Mouse (Mus musculus) embryonic facial prominence, embryonic 13.5 days (tissue): Measurements from ENCODE around the gene Ppm1m. TPM values are rescaled to one million over a fixed set of nuclear protein-coding genes. Genes with fewer than 3 reads are reported as not detected.
A peak's percentile ranks its signal among the peaks of the same experiment; 100 is the strongest.

Experiments
- ATAC-seq: fragments of 200-750 bp; cut with Nextera tagmentation; 2 replicates; pipeline ENCODE4 v1.8.0; 2017; ENCODE audit warnings: low read depth; ENCODE audit not compliant: insufficient number of reproducible peaks, insufficient read depth, low FRiP score, low TSS enrichment
- H3K27ac ChIP-seq: fragments of 300-500 bp; sonication (generic); 2 replicates; pipeline ENCODE4 v1.5.1; 2015; ENCODE audit warnings: moderate library complexity, mild to moderate bottlenecking, inconsistent platforms
- H3K27me3 ChIP-seq: fragments of 300-500 bp; sonication (generic); 2 replicates; pipeline ENCODE4 v1.6.1; 2015; ENCODE audit warnings: mild to moderate bottlenecking, inconsistent platforms
- H3K36me3 ChIP-seq: fragments of 300-500 bp; sonication (generic); 2 replicates; pipeline ENCODE4 v1.6.1; 2015; ENCODE audit warnings: mild to moderate bottlenecking, inconsistent platforms
- H3K4me1 ChIP-seq: fragments of 300-500 bp; sonication (generic); 2 replicates; pipeline ENCODE4 v1.6.1; 2015; ENCODE audit warnings: inconsistent platforms
- H3K4me2 ChIP-seq: fragments of 300-500 bp; sonication (generic); 2 replicates; pipeline ENCODE4 v1.6.1; 2015; ENCODE audit warnings: moderate library complexity, mild to moderate bottlenecking, inconsistent platforms
- H3K4me3 ChIP-seq: fragments of 300-500 bp; sonication (generic); 2 replicates; pipeline ENCODE4 v1.5.1; 2015; ENCODE audit warnings: mild to moderate bottlenecking, inconsistent platforms
- H3K9ac ChIP-seq: fragments of 300-500 bp; sonication (generic); 2 replicates; pipeline ENCODE4 v1.6.1; 2015; ENCODE audit warnings: mild to moderate bottlenecking, inconsistent platforms
- H3K9me3 ChIP-seq: fragments of 300-500 bp; sonication (generic); 2 replicates; pipeline ENCODE4 v1.6.1; 2016; ENCODE audit warnings: inconsistent platforms
- WGBS: fragments of 180-500 bp; shearing (Covaris S2); methylation state at CpG from one replicate; pipeline ENCODE4 v1.1.7; 2015; ENCODE audit warnings: mixed read lengths; 5-methylcytosine and 5-hydroxymethylcytosine counted together
- polyA plus RNA-seq: library from polyadenylated mRNA; unstranded; fragments of >200 nt; fragmentation: Nextera tagmentation; extraction: Ambion mirVana; gene quantifications from 2 replicates; pipeline ENCODE4 v1.2.1, GENCODE M21; 2015

The Ppm1m gene
- polyA plus RNA-seq, 1 experiment from 2014 or later, result 49.5 TPM

GRCm38 (mm10) chr9:106231220-106231619 is 31.7 kb upstream of the Ppm1m start:
- Histone ChIP-seq H3K27me3 (peaks cover 4% of the 10 kb centered on the region), H3K9ac (no peak overlapping the region), H3K4me3 (no peak overlapping the region), H3K9me3 (no peaks in the 10 kb centered on the region), H3K4me2 (no peak overlapping the region), H3K27ac (no peak overlapping the region), H3K4me1 (peaks cover 4% of the 10 kb centered on the region), H3K36me3 (peaks cover 46% of the 10 kb centered on the region)
- 84% methylated on average over 7 of the region's 7 CpGs for WGBS
- no peak for ATAC-seq

GRCm38 (mm10) chr9:106230734-106231106 is 31.2 kb upstream of the Ppm1m start:
- no peak overlapping the region for H3K9ac ChIP-seq
- H3K4me2 ChIP-seq, result no peak overlapping the region
- H3K4me1 ChIP-seq, result peaks cover 9% of the 10 kb centered on the region
- H3K4me3 ChIP-seq, result no peak overlapping the region
- H3K27ac ChIP-seq, result no peak overlapping the region
- 40% methylated on average over 3 of the region's 3 CpGs for WGBS
- ATAC-seq, result no peak
- H3K9me3 ChIP-seq, result no peaks in the 10 kb centered on the region
- H3K36me3 ChIP-seq, result peaks cover 41% of the 10 kb centered on the region
- H3K27me3 ChIP-seq, result peaks cover 9% of the 10 kb centered on the region

- no peak overlapping the region for H3K27ac ChIP-seq
- 61% methylated on average over 9 of the region's 9 CpGs for whole genome bisulfite sequencing
- H3K9ac ChIP-seq, result no peak overlapping the region
- peaks cover 15% of the 10 kb centered on the region for H3K27me3 ChIP-seq
- no peak for ATAC-seq
- no peak overlapping the region for H3K4me2 ChIP-seq
- no peak overlapping the region for H3K4me3 ChIP-seq
- peaks cover 10% of the 10 kb centered on the region for H3K4me1 ChIP-seq
- peaks cover 35% of the 10 kb centered on the region for H3K36me3 ChIP-seq
- no peaks in the 10 kb centered on the region for H3K9me3 ChIP-seq
These were observed 30.6 kb upstream of the Ppm1m start for GRCm38 (mm10) chr9:106230051-106230733.

- H3K4me3 ChIP-seq, result no peak overlapping the region
- no peak for ATAC-seq
- no peak overlapping the region for H3K9ac ChIP-seq
- WGBS, result 66% methylated on average over 8 of the region's 8 CpGs
- peaks cover 10% of the 10 kb centered on the region for H3K4me1 ChIP-seq
- H3K9me3 ChIP-seq, result no peaks in the 10 kb centered on the region
- H3K36me3 ChIP-seq, result peaks cover 13% of the 10 kb centered on the region
- no peak overlapping the region for H3K27ac ChIP-seq
- H3K27me3 ChIP-seq, result peaks cover 22% of the 10 kb centered on the region
- no peak overlapping the region for H3K4me2 ChIP-seq
These were observed 28.4 kb upstream of the Ppm1m start for GRCm38 (mm10) chr9:106227790-106228429.

GRCm38 (mm10) chr9:106226151-106226682 is 26.7 kb upstream of the Ppm1m start:
- no peak overlapping the region for H3K27ac ChIP-seq
- peak overlapping the region; percentile 44 for H3K4me3 ChIP-seq
- ATAC-seq, result peak; percentile 33; the same call in 1 of the 2 replicates
- no peaks in the 10 kb centered on the region for H3K9me3 ChIP-seq
- peak overlapping the region; percentile 71 for H3K9ac ChIP-seq
- WGBS, result 6% methylated on average over 34 of the region's 34 CpGs
- no peaks in the 10 kb centered on the region for H3K36me3 ChIP-seq
- H3K4me2 ChIP-seq, result peak overlapping the region; percentile 76
- H3K4me1 ChIP-seq, result peaks cover 10% of the 10 kb centered on the region
- H3K27me3 ChIP-seq, result peaks cover 22% of the 10 kb centered on the region

GRCm38 (mm10) chr9:106225469-106226150 is 26.1 kb upstream of the Ppm1m start:
- peaks cover 10% of the 10 kb centered on the region for H3K4me1 ChIP-seq
- WGBS, result 61% methylated on average over 24 of the region's 24 CpGs
- no peaks in the 10 kb centered on the region for H3K36me3 ChIP-seq
- no peak for ATAC-seq
- H3K9ac ChIP-seq, result peak overlapping the region; percentile 71
- H3K4me3 ChIP-seq, result peak overlapping the region; percentile 44
- peaks cover 22% of the 10 kb centered on the region for H3K27me3 ChIP-seq
- peak overlapping the region; percentile 76 for H3K4me2 ChIP-seq
- no peak overlapping the region for H3K27ac ChIP-seq
- no peaks in the 10 kb centered on the region for H3K9me3 ChIP-seq

- no peak overlapping the region for H3K4me3 ChIP-seq
- no peak for ATAC-seq
- H3K4me1 ChIP-seq, result peaks cover 10% of the 10 kb centered on the region
- no peaks in the 10 kb centered on the region for H3K36me3 ChIP-seq
- no peak overlapping the region for H3K4me2 ChIP-seq
- WGBS, result 88% methylated on average over 4 of the region's 4 CpGs
- H3K27me3 ChIP-seq, result peaks cover 22% of the 10 kb centered on the region
- no peaks in the 10 kb centered on the region for H3K9me3 ChIP-seq
- H3K27ac ChIP-seq, result no peak overlapping the region
- H3K9ac ChIP-seq, result no peak overlapping the region
These were observed 23.4 kb upstream of the Ppm1m start for GRCm38 (mm10) chr9:106222994-106223393.

GRCm38 (mm10) chr9:106222261-106222851 is 22.8 kb upstream of the Ppm1m start, which contains the start of gene Tlr9:
Gene Tlr9, plus strand, starts transcription at chr9:106222598.
- WGBS, result 75% methylated on average over 4 of the region's 4 CpGs
- Histone ChIP-seq H3K27ac (no peak within 1 kb of the TSS), H3K4me3 (no peak within 1 kb of the TSS), H3K9ac (no peak within 1 kb of the TSS), H3K4me2 (no peak within 1 kb of the TSS), H3K27me3 (peaks cover 22% of the 10 kb centered on the region), H3K36me3 (no peaks in the 10 kb centered on the region), H3K4me1 (peaks cover 10% of the 10 kb centered on the region), H3K9me3 (no peaks in the 10 kb centered on the region)
- ATAC-seq, result no peak

- peaks cover 16% of the 10 kb centered on the region for H3K27me3 ChIP-seq
- no peaks in the 10 kb centered on the region for H3K9me3 ChIP-seq
- no peak overlapping the region for H3K27ac ChIP-seq
- ATAC-seq, result no peak
- H3K9ac ChIP-seq, result no peak overlapping the region
- no peak overlapping the region for H3K4me2 ChIP-seq
- no peaks in the 10 kb centered on the region for H3K36me3 ChIP-seq
- 67% methylated on average over 8 of the region's 8 CpGs for WGBS
- peaks cover 4% of the 10 kb centered on the region for H3K4me1 ChIP-seq
- H3K4me3 ChIP-seq, result no peak overlapping the region
These were observed 21.5 kb upstream of the Ppm1m start for GRCm38 (mm10) chr9:106220894-106221523.

- no peak for ATAC-seq
- peaks cover 33% of the 10 kb centered on the region for H3K36me3 ChIP-seq
- WGBS, result 85% methylated on average over 7 of the region's 7 CpGs
- no peak overlapping the region for H3K4me3 ChIP-seq
- no peak overlapping the region for H3K27ac ChIP-seq
- no peak overlapping the region for H3K9ac ChIP-seq
- no peaks in the 10 kb centered on the region for H3K9me3 ChIP-seq
- peaks cover 4% of the 10 kb centered on the region; the same call in 1 of the 2 replicates for H3K4me1 ChIP-seq
- no peak overlapping the region for H3K4me2 ChIP-seq
- H3K27me3 ChIP-seq, result no peaks in the 10 kb centered on the region
These were observed 17.4 kb upstream of the Ppm1m start for GRCm38 (mm10) chr9:106216971-106217370.
